Mouse (Mus musculus): ENCODE results near the gene 4930447C04Rik. TPM values are rescaled to one million over a fixed set of nuclear protein-coding genes. Genes with fewer than 3 reads are reported as not detected.

4930447C04Rik gene
- polyA plus RNA-seq, 1 experiment from 2014 or later: 5.8 TPM

- Histone ChIP-seq H3K27ac (no peak overlapping the region), H3K4me3 (replicated peaks) (no peak overlapping the region), H3K9ac (replicated peaks) (no peak overlapping the region), H3K27me3 (peaks cover 67% of the 10 kb centered on the region), H3K4me1 (replicated peaks) (peaks cover 10% of the 10 kb centered on the region), H3K9me3 (no peaks in the 10 kb centered on the region), H3K36me3 (no peaks in the 10 kb centered on the region), H3K4me2 (peak overlapping the region; percentile 50; the same call in 1 of the 2 replicates)
- no peak for ATAC-seq (ENCODE audit: insufficient number of reproducible peaks, insufficient read depth, low FRiP score, low TSS enrichment, low read depth)
- WGBS: 41% methylated on average over 13 of the region's 13 CpGs
Measured at GRCm38 (mm10) chr12:72853406-72854076, 87.0 kb downstream of the 4930447C04Rik start.

DNA sequence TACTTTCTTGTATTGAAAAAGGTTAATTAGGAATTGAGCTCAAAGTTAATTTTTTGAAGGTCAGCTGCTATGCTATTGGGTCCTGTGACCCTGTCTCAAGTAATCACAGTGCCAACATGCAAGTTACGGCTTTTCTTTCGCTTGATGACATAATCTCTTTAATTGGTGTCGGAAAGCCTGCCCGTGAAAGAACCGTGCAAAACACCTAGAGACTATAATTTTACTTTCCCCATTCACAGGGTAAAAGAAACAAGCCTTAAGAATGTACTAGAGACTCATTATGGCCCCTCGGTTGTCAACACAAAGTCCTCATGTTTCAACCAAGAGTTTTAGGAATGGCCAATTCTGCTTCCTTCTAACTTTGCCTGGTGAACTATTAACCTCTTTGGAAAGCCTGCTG is 88.3 kb downstream of the 4930447C04Rik start:
- ATAC-seq (ENCODE audit: insufficient number of reproducible peaks, insufficient read depth, low FRiP score, low TSS enrichment, low read depth): no peak

GRCm38 (mm10) chr12:72850146-72850545 is 90.4 kb downstream of the 4930447C04Rik start:
- ATAC-seq (ENCODE audit: insufficient number of reproducible peaks, insufficient read depth, low FRiP score, low TSS enrichment, low read depth): no peak
- Histone ChIP-seq H3K27ac (no peak overlapping the region), H3K27me3 (peaks cover 73% of the 10 kb centered on the region)

More for the DNA sequence above, 88.3 kb downstream of the 4930447C04Rik start:
- no peak overlapping the region for H3K9ac ChIP-seq (replicated peaks)
- no peak overlapping the region for H3K4me2 ChIP-seq
- peaks cover 73% of the 10 kb centered on the region for H3K27me3 ChIP-seq
- H3K9me3 ChIP-seq: no peaks in the 10 kb centered on the region
- H3K4me3 ChIP-seq (replicated peaks): no peak overlapping the region
- H3K36me3 ChIP-seq: no peaks in the 10 kb centered on the region
- peaks cover 10% of the 10 kb centered on the region for H3K4me1 ChIP-seq (replicated peaks)
- WGBS: 39% methylated on average over 6 of the region's 6 CpGs
- no peak overlapping the region for H3K27ac ChIP-seq

DNA sequence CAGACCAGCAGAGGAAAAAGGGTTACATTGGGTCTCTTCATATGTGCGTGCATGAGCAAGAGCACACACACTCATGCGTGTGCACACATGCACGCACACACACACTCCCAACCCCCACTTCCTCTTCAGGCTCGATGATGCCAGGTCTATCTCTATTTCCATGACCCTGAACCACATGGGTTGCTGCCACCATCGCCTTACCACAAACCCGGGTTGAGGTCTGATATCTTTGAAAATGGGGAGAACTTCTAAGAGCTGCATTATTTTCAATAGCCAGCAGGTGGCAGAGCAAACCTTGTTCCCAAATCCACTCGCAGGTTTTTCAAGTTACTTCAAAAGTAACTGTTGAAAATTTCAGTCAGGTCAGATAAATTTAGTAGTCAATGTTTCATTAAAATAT is 92.8 kb downstream of the 4930447C04Rik start:
- H3K27ac ChIP-seq: no peak overlapping the region
- peaks cover 7% of the 10 kb centered on the region for H3K4me1 ChIP-seq (replicated peaks)
- ATAC-seq (ENCODE audit: insufficient number of reproducible peaks, insufficient read depth, low FRiP score, low TSS enrichment, low read depth): no peak
- H3K27me3 ChIP-seq: peaks cover 51% of the 10 kb centered on the region
- no peaks in the 10 kb centered on the region for H3K36me3 ChIP-seq
- 26% methylated on average over 7 of the region's 7 CpGs for WGBS
- H3K9me3 ChIP-seq: no peaks in the 10 kb centered on the region
- no peak overlapping the region for H3K4me2 ChIP-seq
- H3K9ac ChIP-seq (replicated peaks): no peak overlapping the region
- H3K4me3 ChIP-seq (replicated peaks): no peak overlapping the region

More at GRCm38 (mm10) chr12:72850146-72850545, 90.4 kb downstream of the 4930447C04Rik start:
- no peak overlapping the region for H3K9ac ChIP-seq (replicated peaks)
- H3K4me1 ChIP-seq (replicated peaks): peaks cover 10% of the 10 kb centered on the region
- WGBS: 65% methylated on average over 9 of the region's 9 CpGs
- no peaks in the 10 kb centered on the region for H3K9me3 ChIP-seq
- no peak overlapping the region for H3K4me3 ChIP-seq (replicated peaks)
- H3K36me3 ChIP-seq: no peaks in the 10 kb centered on the region
- no peak overlapping the region for H3K4me2 ChIP-seq

- no peak for ATAC-seq (ENCODE audit: insufficient number of reproducible peaks, insufficient read depth, low FRiP score, low TSS enrichment, low read depth)
- no peak overlapping the region for H3K4me3 ChIP-seq (replicated peaks)
- no peak overlapping the region for H3K27ac ChIP-seq
- H3K9me3 ChIP-seq: peaks cover 8% of the 10 kb centered on the region; the same call in 1 of the 2 replicates
- no peak overlapping the region for H3K9ac ChIP-seq (replicated peaks)
- 21% methylated on average over 10 of the region's 10 CpGs for WGBS
- H3K4me2 ChIP-seq: no peak overlapping the region
- peaks cover 43% of the 10 kb centered on the region for H3K27me3 ChIP-seq
- peaks cover 7% of the 10 kb centered on the region for H3K4me1 ChIP-seq (replicated peaks)
- H3K36me3 ChIP-seq: no peaks in the 10 kb centered on the region
Measured at GRCm38 (mm10) chr12:72845946-72846345, 94.6 kb downstream of the 4930447C04Rik start.

- peak; percentile 83 for ATAC-seq (ENCODE audit: insufficient number of reproducible peaks, insufficient read depth, low FRiP score, low TSS enrichment, low read depth)
Measured at GRCm38 (mm10) chr12:72843973-72844620, 96.5 kb downstream of the 4930447C04Rik start.

DNA sequence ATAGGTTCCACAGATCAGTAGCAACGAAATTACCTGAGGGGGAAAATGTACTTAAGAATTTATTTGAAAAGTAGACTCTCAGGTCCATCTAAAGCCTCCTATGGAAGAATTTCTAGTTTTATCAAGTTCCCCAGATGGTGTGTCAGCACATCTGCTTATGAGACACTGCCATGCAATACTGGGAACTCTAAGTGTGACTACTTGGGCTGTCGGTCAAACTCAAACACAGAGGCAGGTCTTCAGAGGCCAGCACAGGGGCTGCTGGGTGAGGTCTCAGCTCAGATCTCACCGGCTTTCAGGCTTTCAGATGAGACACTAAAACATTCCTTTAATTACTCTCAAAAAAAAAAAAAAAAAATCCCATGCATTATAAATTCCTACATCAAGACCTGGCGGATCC is 97.0 kb downstream of the 4930447C04Rik start:
- Histone ChIP-seq H3K27me3 (peaks cover 26% of the 10 kb centered on the region), H3K9me3 (peaks cover 8% of the 10 kb centered on the region; the same call in 1 of the 2 replicates), H3K4me3 (replicated peaks) (no peak overlapping the region), H3K4me2 (peak overlapping the region; percentile 56), H3K27ac (no peak overlapping the region; the same call in 1 of the 2 replicates), H3K9ac (replicated peaks) (no peak overlapping the region), H3K36me3 (no peaks in the 10 kb centered on the region), H3K4me1 (replicated peaks) (peaks cover 7% of the 10 kb centered on the region)
- WGBS: 82% methylated on average over 4 of the region's 4 CpGs
- no peak for ATAC-seq (ENCODE audit: insufficient number of reproducible peaks, insufficient read depth, low FRiP score, low TSS enrichment, low read depth)

More at GRCm38 (mm10) chr12:72843973-72844620, 96.5 kb downstream of the 4930447C04Rik start:
- peak overlapping the region; percentile 86 for H3K27ac ChIP-seq
- H3K9ac ChIP-seq (replicated peaks): no peak overlapping the region; the same call in 1 of the 2 replicates
- peak overlapping the region; percentile 29 for H3K4me3 ChIP-seq (replicated peaks)
- peaks cover 7% of the 10 kb centered on the region for H3K4me1 ChIP-seq (replicated peaks)
- H3K9me3 ChIP-seq: peaks cover 8% of the 10 kb centered on the region; the same call in 1 of the 2 replicates
- no peaks in the 10 kb centered on the region for H3K36me3 ChIP-seq
- 14% methylated on average over 12 of the region's 12 CpGs for WGBS
- peak overlapping the region; percentile 56 for H3K4me2 ChIP-seq
- peaks cover 26% of the 10 kb centered on the region for H3K27me3 ChIP-seq

DNA sequence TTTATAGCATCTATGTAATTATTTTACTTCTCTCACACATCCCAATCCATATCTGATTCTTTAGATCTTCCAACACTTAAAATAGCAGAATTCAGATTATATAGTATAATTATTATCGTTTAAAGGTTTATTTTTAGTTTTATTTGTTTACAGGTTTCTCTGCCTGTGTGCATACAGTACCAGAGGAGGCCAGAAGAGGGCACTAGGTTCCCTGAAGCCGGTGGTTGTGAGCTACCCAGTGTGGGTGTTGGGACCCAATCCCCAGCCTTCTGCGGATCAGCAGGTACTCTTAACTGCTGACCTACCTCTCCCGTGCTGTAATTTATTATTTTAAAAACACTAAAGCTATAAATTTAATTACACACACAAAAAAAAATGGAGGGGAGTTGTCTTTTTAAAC is 97.4 kb downstream of the 4930447C04Rik start:
- H3K27me3 ChIP-seq: peaks cover 22% of the 10 kb centered on the region
- peaks cover 8% of the 10 kb centered on the region; the same call in 1 of the 2 replicates for H3K9me3 ChIP-seq
- no peak overlapping the region for H3K9ac ChIP-seq (replicated peaks)
- H3K36me3 ChIP-seq: no peaks in the 10 kb centered on the region
- peaks cover 7% of the 10 kb centered on the region for H3K4me1 ChIP-seq (replicated peaks)
- 85% methylated on average over 4 of the region's 4 CpGs for whole genome bisulfite sequencing
- H3K27ac ChIP-seq: no peak overlapping the region
- no peak for ATAC-seq (ENCODE audit: insufficient number of reproducible peaks, insufficient read depth, low FRiP score, low TSS enrichment, low read depth)
- no peak overlapping the region for H3K4me2 ChIP-seq
- H3K4me3 ChIP-seq (replicated peaks): no peak overlapping the region

DNA sequence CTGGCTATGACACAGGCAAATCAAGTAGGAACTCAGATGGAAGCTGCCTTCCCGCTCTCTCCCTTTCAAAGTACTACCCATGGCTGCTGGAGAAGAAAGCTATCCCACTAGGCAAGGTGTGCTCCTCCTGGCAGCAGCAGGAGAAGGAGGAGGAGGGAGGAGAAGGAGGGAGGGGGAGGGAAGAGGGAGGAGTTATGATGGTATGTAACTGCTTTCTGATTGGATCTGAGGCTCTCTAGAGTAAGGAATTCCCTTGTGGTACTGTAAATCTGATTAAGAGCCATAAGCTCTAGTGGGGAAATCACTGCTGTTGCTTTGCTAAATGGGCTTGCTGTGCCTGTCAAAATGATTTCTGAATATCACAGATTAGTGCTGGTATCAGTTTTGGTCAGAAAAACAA is 99.1 kb downstream of the 4930447C04Rik start:
- peaks cover 7% of the 10 kb centered on the region for H3K4me1 ChIP-seq (replicated peaks)
- peaks cover 8% of the 10 kb centered on the region; the same call in 1 of the 2 replicates for H3K9me3 ChIP-seq
- H3K9ac ChIP-seq (replicated peaks): no peak overlapping the region
- 91% methylated on average over 1 of the region's 1 CpGs for WGBS
- no peak overlapping the region for H3K4me2 ChIP-seq
- H3K27ac ChIP-seq: no peak overlapping the region
- H3K27me3 ChIP-seq: peaks cover 15% of the 10 kb centered on the region
- no peak for ATAC-seq (ENCODE audit: insufficient number of reproducible peaks, insufficient read depth, low FRiP score, low TSS enrichment, low read depth)
- H3K4me3 ChIP-seq (replicated peaks): no peak overlapping the region
- no peaks in the 10 kb centered on the region for H3K36me3 ChIP-seq

- Histone ChIP-seq H3K27ac (no peak overlapping the region), H3K4me1 (replicated peaks) (no peaks in the 10 kb centered on the region)
- WGBS: 87% methylated on average over 4 of the region's 4 CpGs
Measured at GRCm38 (mm10) chr12:72837302-72837701, 103.3 kb downstream of the 4930447C04Rik start.

DNA sequence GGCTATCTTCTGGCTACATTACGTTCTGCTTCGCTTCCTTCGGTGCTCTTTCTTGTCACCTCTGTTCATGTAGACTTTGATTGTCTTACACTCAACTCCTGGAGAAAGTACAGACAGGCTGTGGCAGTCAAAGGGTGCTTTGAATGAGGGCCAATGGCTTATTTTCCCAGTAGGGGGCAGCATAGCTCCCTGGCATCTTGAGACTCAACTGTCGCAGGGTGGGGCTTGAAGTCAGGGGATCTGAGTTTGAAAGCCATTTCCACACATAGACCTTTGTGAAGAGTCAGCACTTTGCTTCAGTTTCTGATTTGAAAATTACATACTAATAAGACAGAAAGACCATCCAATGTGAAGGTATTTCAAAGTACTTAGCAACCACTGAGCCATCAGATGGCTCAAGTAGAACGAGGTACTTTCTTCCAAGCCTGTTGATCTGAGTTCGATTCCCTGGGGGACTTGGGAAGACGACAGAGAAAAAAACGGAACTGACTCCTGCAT is 105.0 kb downstream of the 4930447C04Rik start:
- 81% methylated on average over 8 of the region's 8 CpGs for WGBS
- Histone ChIP-seq H3K4me3 (replicated peaks) (no peak overlapping the region), H3K4me1 (replicated peaks) (peaks cover 6% of the 10 kb centered on the region), H3K9ac (replicated peaks) (no peak overlapping the region), H3K36me3 (no peaks in the 10 kb centered on the region), H3K4me2 (no peak overlapping the region), H3K9me3 (no peaks in the 10 kb centered on the region), H3K27me3 (peaks cover 35% of the 10 kb centered on the region), H3K27ac (no peak overlapping the region)
- ATAC-seq (ENCODE audit: insufficient number of reproducible peaks, insufficient read depth, low FRiP score, low TSS enrichment, low read depth): no peak

More at GRCm38 (mm10) chr12:72837302-72837701, 103.3 kb downstream of the 4930447C04Rik start:
- Histone ChIP-seq H3K36me3 (no peaks in the 10 kb centered on the region), H3K9me3 (peaks cover 6% of the 10 kb centered on the region; the same call in 1 of the 2 replicates), H3K4me3 (replicated peaks) (no peak overlapping the region), H3K9ac (replicated peaks) (no peak overlapping the region), H3K27me3 (peaks cover 18% of the 10 kb centered on the region), H3K4me2 (no peak overlapping the region)
- ATAC-seq (ENCODE audit: insufficient number of reproducible peaks, insufficient read depth, low FRiP score, low TSS enrichment, low read depth): no peak
